Mouse (Mus musculus) bone marrow, adult 2 months (tissue): ENCODE data around the gene Hpcal4.

Experiments used
- CTCF ChIP-seq: fragments of 200-500 bp; IDR thresholded peaks from 2 replicates; pipeline ENCODE4 v1.5.1; 2011; ENCODE audit warnings: low read length, control low read depth; ENCODE audit not compliant: control insufficient read depth, insufficient read depth
- POLR2A ChIP-seq: fragments of 200-500 bp; IDR thresholded peaks from 2 replicates; pipeline ENCODE4 v1.6.1; 2011; ENCODE audit warnings: low read depth, mild to moderate bottlenecking, control low read depth, low read length, borderline replicate concordance; ENCODE audit not compliant: control insufficient read depth

- TF ChIP-seq CTCF, result no peak
- no peak for TF ChIP-seq POLR2A
These were observed 45.5 kb upstream of the Hpcal4 start for GRCm38 (mm10) chr4:123137551-123137950.
